Mouse (Mus musculus) intestine, embryonic 14.5 days (tissue): Measurements from ENCODE around the gene Cx3cl1. TPM values are rescaled to one million over a fixed set of nuclear protein-coding genes. Genes with fewer than 3 reads are reported as not detected.
A peak's percentile ranks its signal among the peaks of the same experiment; 100 is the strongest.

Experiments used
- ATAC-seq: fragments of 200-750 bp; cut with Nextera tagmentation; replicated peaks from 2 replicates; pipeline ENCODE4 v1.8.0; 2017; ENCODE audit warnings: low read depth, moderate number of reproducible peaks, moderate TSS enrichment, moderate library complexity; ENCODE audit not compliant: low FRiP score, low TSS enrichment
- DNase-seq: peaks from one replicate; pipeline ENCODE4 v3.0.0-alpha.2; 2018; ENCODE audit warnings: low spot score
- H3K27ac ChIP-seq: fragments of 300-500 bp; sonication (generic); 2 replicates; pipeline ENCODE4 v1.5.1; 2014; ENCODE audit warnings: low read depth, mild to moderate bottlenecking, control low read depth
- H3K27me3 ChIP-seq: fragments of 300-500 bp; sonication (generic); replicated peaks from 2 replicates; pipeline ENCODE4 v1.6.1; 2014; ENCODE audit warnings: low read length, control low read depth; ENCODE audit not compliant: control insufficient read depth, insufficient read depth
- H3K36me3 ChIP-seq: fragments of 300-500 bp; sonication (generic); 2 replicates; pipeline ENCODE4 v1.6.1; 2014; ENCODE audit warnings: low read length, control low read depth; ENCODE audit not compliant: control insufficient read depth, insufficient read depth
- H3K4me1 ChIP-seq: fragments of 300-500 bp; sonication (generic); replicated peaks from 2 replicates; pipeline ENCODE4 v1.6.1; 2014; ENCODE audit warnings: low read length, control low read depth, mixed read lengths; ENCODE audit not compliant: control insufficient read depth, insufficient read depth
- H3K4me2 ChIP-seq: fragments of 300-500 bp; sonication (generic); 2 replicates; pipeline ENCODE4 v1.6.1; 2014; ENCODE audit warnings: low read length
- H3K4me3 ChIP-seq: fragments of 300-500 bp; sonication (generic); 2 replicates; pipeline ENCODE4 v1.5.1; 2014; ENCODE audit warnings: low read depth, low read length, control low read depth, mixed read lengths
- H3K9ac ChIP-seq: fragments of 300-500 bp; sonication (generic); 2 replicates; pipeline ENCODE4 v1.6.1; 2014; ENCODE audit warnings: mild to moderate bottlenecking, low read length
- H3K9me3 ChIP-seq: fragments of 300-500 bp; sonication (generic); 2 replicates; pipeline ENCODE4 v1.6.1; 2016; ENCODE audit warnings: low read length, control low read depth; ENCODE audit not compliant: control insufficient read depth
- WGBS: fragments of 180-500 bp; shearing (Covaris S2); extraction: QIAGEN DNeasy Blood & Tissue Kit; methylation state at CpG from one replicate; pipeline ENCODE4 v1.1.7; 2014; 5-methylcytosine and 5-hydroxymethylcytosine counted together
- polyA plus RNA-seq: library from polyadenylated mRNA; unstranded; fragments of >200 nt; fragmentation: Nextera tagmentation; extraction: Ambion mirVana; gene quantifications from 2 replicates; pipeline ENCODE4 v1.2.1, GENCODE M21; 2014

Gene Cx3cl1
- polyA plus RNA-seq, 1 experiment from 2014 or later: 10.8 TPM

DNA sequence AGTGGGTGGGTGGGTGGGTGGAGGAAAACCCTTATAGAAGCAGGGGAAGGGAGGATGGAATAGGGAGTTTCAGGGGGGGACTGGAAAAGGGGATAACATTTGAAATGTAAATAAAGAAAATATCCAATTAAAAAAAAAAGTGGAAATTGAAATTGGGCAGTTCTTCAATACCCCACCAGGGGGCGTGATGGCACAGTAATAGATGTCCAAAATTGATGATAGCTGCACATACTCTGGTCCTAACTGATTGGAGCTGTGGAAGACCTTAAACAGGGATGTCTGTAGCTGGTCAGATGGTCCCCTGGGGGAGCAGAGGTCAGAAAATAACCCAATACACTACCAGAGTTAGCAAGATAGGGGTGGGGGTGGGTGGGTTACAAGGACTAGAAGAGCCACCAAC is 42.7 kb downstream of the Cx3cl1 start:
- H3K36me3 ChIP-seq: no peaks in the 10 kb centered on the region
- DNase-seq: no peak
- 7% methylated on average over 1 of the region's 1 CpGs for WGBS
- H3K9me3 ChIP-seq: no peaks in the 10 kb centered on the region
- H3K9ac ChIP-seq: no peak overlapping the region
- H3K27ac ChIP-seq: no peak overlapping the region
- no peak overlapping the region for H3K4me2 ChIP-seq
- no peak overlapping the region for H3K4me3 ChIP-seq
- ATAC-seq: no peak
- H3K4me1 ChIP-seq: no peaks in the 10 kb centered on the region
- no peaks in the 10 kb centered on the region for H3K27me3 ChIP-seq

- H3K9me3 ChIP-seq: no peaks in the 10 kb centered on the region
- H3K4me1 ChIP-seq: no peaks in the 10 kb centered on the region
- no peak for DNase-seq
- H3K9ac ChIP-seq: no peak overlapping the region
- WGBS: 89% methylated on average over 11 of the region's 11 CpGs
- H3K4me2 ChIP-seq: no peak overlapping the region
- peaks cover 19% of the 10 kb centered on the region for H3K36me3 ChIP-seq
- no peak overlapping the region for H3K27ac ChIP-seq
- no peak for ATAC-seq
- no peak overlapping the region for H3K4me3 ChIP-seq
- H3K27me3 ChIP-seq: no peaks in the 10 kb centered on the region
Observed at GRCm38 (mm10) chr8:94817933-94818332, 46.1 kb downstream of the Cx3cl1 start.

DNA sequence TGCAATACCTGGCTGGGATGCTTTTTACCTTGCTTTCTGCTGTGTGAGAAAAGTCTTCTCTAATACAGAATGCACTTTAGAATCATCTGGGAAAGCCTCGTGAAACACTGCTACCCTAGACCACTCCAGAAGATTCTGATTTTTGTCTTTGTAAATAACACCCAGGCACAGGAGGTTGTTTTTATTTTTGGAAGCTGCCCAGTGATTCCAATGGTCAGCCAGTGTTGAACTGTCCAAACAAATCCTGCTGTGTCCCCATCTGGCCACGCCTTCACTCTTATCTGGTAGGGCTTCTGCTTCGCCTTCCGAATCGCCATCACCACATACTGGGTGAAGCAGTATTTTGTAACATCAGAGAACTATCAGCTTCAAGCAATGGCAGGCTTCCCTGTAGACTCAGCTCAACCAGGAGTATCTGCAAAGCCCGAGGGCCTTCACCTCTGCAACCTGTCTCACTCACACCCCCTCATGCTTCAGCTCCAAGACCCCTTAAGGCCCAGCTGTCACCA is 47.9 kb downstream of the Cx3cl1 start:
- Histone ChIP-seq H3K27ac (no peak overlapping the region), H3K9me3 (no peaks in the 10 kb centered on the region), H3K4me2 (no peak overlapping the region), H3K4me3 (no peak overlapping the region), H3K4me1 (no peaks in the 10 kb centered on the region), H3K27me3 (no peaks in the 10 kb centered on the region), H3K36me3 (peaks cover 36% of the 10 kb centered on the region), H3K9ac (no peak overlapping the region)
- 76% methylated on average over 6 of the region's 6 CpGs for WGBS
- ATAC-seq (no peak), DNase-seq (no peak)

GRCm38 (mm10) chr8:94820553-94820952 is 48.7 kb downstream of the Cx3cl1 start:
- H3K36me3 ChIP-seq: peaks cover 43% of the 10 kb centered on the region
- 80% methylated on average over 7 of the region's 7 CpGs for WGBS
- H3K9me3 ChIP-seq: no peaks in the 10 kb centered on the region
- H3K9ac ChIP-seq: no peak overlapping the region
- H3K4me3 ChIP-seq: no peak overlapping the region
- no peaks in the 10 kb centered on the region for H3K4me1 ChIP-seq
- ATAC-seq: no peak
- H3K27ac ChIP-seq: no peak overlapping the region
- H3K27me3 ChIP-seq: no peaks in the 10 kb centered on the region
- H3K4me2 ChIP-seq: no peak overlapping the region
- DNase-seq: no peak

- Histone ChIP-seq H3K36me3 (peaks cover 52% of the 10 kb centered on the region), H3K9ac (no peak overlapping the region), H3K4me3 (no peak overlapping the region), H3K4me1 (no peaks in the 10 kb centered on the region), H3K4me2 (no peak overlapping the region), H3K27me3 (no peaks in the 10 kb centered on the region), H3K9me3 (no peaks in the 10 kb centered on the region), H3K27ac (no peak overlapping the region)
- no peak for DNase-seq
- WGBS: 94% methylated on average over 2 of the region's 2 CpGs
- ATAC-seq: no peak
Observed at GRCm38 (mm10) chr8:94821381-94821780, 49.6 kb downstream of the Cx3cl1 start.

- no peak overlapping the region for H3K9ac ChIP-seq
- no peak overlapping the region for H3K4me2 ChIP-seq
- no peak overlapping the region for H3K4me3 ChIP-seq
- ATAC-seq: peak; percentile 58
- 78% methylated on average over 23 of the region's 23 CpGs for WGBS
- peak; percentile 74 for DNase-seq
- H3K27ac ChIP-seq: no peak overlapping the region
- peaks cover 64% of the 10 kb centered on the region for H3K36me3 ChIP-seq
- no peaks in the 10 kb centered on the region for H3K27me3 ChIP-seq
- H3K4me1 ChIP-seq: no peaks in the 10 kb centered on the region
- H3K9me3 ChIP-seq: no peaks in the 10 kb centered on the region
Observed at GRCm38 (mm10) chr8:94822637-94823560, 51.1 kb downstream of the Cx3cl1 start.

DNA sequence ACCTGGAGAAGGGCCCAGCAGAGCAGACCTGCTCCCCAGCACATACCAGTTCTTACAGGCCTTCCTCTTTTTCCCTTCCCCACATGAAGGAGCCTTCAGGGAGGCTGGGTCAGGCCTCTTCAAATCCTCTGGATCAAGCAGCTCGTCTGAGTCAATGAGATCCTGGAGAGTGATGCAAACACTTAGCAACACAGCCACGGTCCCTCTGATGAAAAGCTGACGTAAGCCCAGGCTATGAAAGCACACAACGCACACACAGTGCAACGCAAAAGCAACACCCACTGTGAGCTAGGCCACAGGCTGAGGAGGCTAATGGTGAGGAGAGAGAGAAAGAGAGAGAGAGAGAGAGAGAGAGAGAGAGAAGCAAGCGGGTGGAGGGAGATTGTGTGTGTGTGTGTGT is 53.4 kb downstream of the Cx3cl1 start:
- ATAC-seq: no peak

GRCm38 (mm10) chr8:94826210-94826609 is 54.4 kb downstream of the Cx3cl1 start:
- Histone ChIP-seq H3K9ac (no peak overlapping the region), H3K4me1 (no peaks in the 10 kb centered on the region), H3K4me2 (no peak overlapping the region), H3K9me3 (no peaks in the 10 kb centered on the region), H3K27me3 (no peaks in the 10 kb centered on the region), H3K4me3 (no peak overlapping the region), H3K36me3 (peaks cover 77% of the 10 kb centered on the region), H3K27ac (no peak overlapping the region)
- WGBS: 94% methylated on average over 5 of the region's 5 CpGs
- DNase-seq (no peak), ATAC-seq (no peak)

More for the DNA sequence above, 53.4 kb downstream of the Cx3cl1 start:
- H3K9ac ChIP-seq: no peak overlapping the region
- H3K27me3 ChIP-seq: no peaks in the 10 kb centered on the region
- H3K4me1 ChIP-seq: no peaks in the 10 kb centered on the region
- H3K36me3 ChIP-seq: peaks cover 77% of the 10 kb centered on the region
- no peak overlapping the region for H3K4me3 ChIP-seq
- H3K4me2 ChIP-seq: no peak overlapping the region
- DNase-seq: no peak
- 88% methylated on average over 6 of the region's 6 CpGs for WGBS
- H3K27ac ChIP-seq: no peak overlapping the region
- no peaks in the 10 kb centered on the region for H3K9me3 ChIP-seq

GRCm38 (mm10) chr8:94828284-94828683 is 56.5 kb downstream of the Cx3cl1 start:
- H3K4me1 ChIP-seq: no peaks in the 10 kb centered on the region
- no peaks in the 10 kb centered on the region for H3K9me3 ChIP-seq
- no peak overlapping the region for H3K4me3 ChIP-seq
- H3K36me3 ChIP-seq: peaks cover 79% of the 10 kb centered on the region
- DNase-seq: no peak
- H3K4me2 ChIP-seq: no peak overlapping the region
- ATAC-seq: no peak
- WGBS: 91% methylated on average over 6 of the region's 6 CpGs
- H3K27me3 ChIP-seq: no peaks in the 10 kb centered on the region
- H3K9ac ChIP-seq: no peak overlapping the region
- H3K27ac ChIP-seq: no peak overlapping the region
